Mouse (Mus musculus): ENCODE data around the gene Pomgnt2.

DNA sequence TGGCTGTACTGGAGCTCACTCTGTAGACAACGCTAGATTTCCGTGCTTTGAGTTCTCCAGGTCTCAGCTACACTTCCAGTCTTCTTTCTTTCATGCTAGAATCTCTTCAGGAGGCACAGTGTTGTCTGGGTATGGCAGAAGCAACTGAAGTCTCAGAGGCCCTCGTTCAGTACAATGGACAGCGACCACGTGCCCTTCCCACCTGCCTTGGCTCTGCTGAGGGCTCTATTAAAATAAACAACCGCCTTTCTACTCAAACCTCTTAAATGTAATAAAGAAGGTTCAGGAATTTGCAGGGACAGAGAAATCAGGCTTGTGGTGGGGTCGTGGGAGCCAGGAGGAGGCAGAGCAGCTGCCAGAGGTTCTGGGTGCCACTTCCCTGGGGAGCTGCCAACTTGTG is 9.7 kb upstream of the Pomgnt2 start:
- TF ChIP-seq HCFC1 (IDR thresholded peaks at IDR 0.05; ENCODE audit: borderline replicate concordance, insufficient read depth, low read length) (no peak), ZC3H11A (IDR thresholded peaks at IDR 0.05; ENCODE audit: borderline replicate concordance, low read depth, low read length) (no peak), ZNF384 (IDR thresholded peaks at IDR 0.05; ENCODE audit: low read depth, low read length) (no peak), MAFK (IDR thresholded peaks at IDR 0.05; ENCODE audit: insufficient read depth, low read depth, low read length) (no peak)

Measured in ES-E14 (cell line).